Mouse (Mus musculus) hematopoietic stem cell, adult 5-6 weeks (primary cell): ENCODE data around the gene Zbp1. TPM values are rescaled to one million over a fixed set of nuclear protein-coding genes. Genes with fewer than 3 reads are reported as not detected.

Source experiments
- ATAC-seq, 2 experiments: fragments of 125-278 bp in 1 of 2; replicated peaks in 1 of 2; 2 replicates each; pipeline ENCODE4 v1.8.0; 2016 to 2017; ENCODE audit warnings: inconsistent platforms in 2 of 2, mild to moderate bottlenecking in 2 of 2, moderate number of reproducible peaks in 2 of 2, low read depth in 1 of 2, moderate TSS enrichment in 1 of 2; ENCODE audit not compliant: low FRiP score in 2 of 2, poor library complexity in 2 of 2, severe bottlenecking in 2 of 2, insufficient read depth in 1 of 2, low TSS enrichment in 1 of 2
- total RNA-seq: library from RNA; stranded (forward); fragments of 172-1452, 232-1000 nt; gene quantifications from 2 replicates; pipeline ENCODE4 v1.2.3, GENCODE M21; 2017

Gene Zbp1
- 4.6 and 12.5 TPM in 2 replicates for total RNA-seq

DNA sequence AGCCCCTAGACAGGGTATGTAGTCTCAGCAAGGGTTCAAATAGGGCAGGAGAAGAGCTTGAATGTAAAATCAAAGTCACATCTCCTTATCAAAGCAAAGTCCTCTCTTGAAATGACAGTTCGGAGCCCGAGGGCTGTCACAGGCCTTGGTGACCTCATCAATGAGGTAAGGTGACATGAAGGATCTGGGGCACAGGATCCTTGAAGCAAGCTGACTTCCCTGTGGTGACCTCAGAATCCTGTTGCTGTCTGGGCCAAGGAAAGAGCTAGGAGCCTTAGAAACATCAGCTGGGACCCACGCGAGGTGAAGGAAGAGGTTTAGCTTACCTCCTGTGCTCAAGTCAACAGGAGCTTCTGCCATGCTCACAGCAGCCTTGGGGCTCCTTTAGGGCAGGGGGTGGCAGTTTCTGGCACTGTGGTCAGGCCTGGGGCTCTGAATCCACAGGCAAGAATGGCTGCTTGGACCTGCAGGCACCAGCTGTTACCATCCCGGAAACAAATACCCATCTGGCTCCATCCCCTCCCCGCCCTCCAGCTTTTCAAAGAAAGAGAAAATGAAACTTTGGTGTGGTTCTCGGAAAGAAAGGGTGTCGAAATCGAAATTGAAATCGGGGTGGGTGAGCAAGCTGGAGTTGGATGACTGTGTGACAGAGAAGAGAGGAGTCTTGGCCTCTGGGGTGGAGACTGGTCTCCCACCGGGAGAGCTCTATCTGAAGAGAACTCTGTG is at the start of gene Zbp1:
Gene Zbp1, minus strand, starts transcription at position 508 of the 726 bp plus-strand sequence.
- ATAC-seq: peak; percentile 74 to 88

DNA sequence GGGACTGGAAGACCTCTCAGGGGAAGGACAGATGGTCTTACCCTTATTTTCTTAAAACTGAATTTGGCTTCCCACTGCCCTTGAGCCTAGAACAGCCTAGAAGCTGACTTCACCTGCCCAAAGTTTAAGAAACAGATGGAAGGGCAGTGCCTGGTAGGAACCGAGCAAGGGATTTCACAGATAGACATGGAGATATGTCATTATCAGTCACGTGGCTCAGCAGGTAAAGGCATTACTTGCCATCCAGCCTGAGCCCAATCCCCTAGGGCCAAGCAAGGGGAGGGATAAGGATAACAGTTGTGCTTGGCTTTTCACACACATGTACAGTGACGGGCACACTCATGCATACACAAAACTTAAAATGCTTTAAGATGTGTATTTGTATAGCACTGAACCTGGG is 48.8 kb upstream of the Zbp1 start:
- ATAC-seq: no peak

DNA sequence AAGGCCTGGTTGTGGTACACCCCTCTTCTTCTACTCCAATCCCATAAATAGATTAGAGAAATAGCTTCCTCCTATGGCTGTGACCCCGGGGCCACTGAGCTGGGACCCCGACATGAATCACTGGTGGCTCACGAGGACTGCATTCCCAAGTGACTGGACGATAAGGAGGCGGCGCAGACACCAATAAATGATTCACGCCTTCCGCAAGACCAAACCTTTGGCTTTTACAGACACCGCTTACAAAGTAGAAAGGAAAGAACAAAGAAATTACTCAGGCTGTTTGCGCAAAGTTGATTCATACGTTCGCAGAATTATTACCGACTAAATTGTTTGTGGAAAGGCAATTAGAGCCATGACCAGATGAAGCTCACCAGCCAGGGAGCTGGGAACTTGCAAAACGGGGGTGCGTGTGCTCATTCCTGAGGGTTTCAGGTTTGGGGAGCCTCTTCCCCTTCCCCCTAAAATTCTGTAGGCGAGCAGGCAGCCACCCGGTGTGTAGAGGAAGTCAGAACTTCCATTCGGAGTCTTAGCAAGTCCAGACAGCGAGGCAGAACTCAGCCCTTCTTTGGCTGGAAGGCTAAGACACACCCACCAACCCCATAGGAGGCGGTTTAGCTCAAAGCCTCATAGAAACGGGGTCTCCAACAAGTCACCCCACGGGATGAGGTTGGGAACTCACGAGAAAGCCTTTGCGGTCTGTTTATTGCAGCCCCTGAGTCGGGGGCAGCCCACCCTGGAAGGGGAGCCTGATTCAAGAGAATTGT is 47.8 kb upstream of the Zbp1 start:
- ATAC-seq: no peak

DNA sequence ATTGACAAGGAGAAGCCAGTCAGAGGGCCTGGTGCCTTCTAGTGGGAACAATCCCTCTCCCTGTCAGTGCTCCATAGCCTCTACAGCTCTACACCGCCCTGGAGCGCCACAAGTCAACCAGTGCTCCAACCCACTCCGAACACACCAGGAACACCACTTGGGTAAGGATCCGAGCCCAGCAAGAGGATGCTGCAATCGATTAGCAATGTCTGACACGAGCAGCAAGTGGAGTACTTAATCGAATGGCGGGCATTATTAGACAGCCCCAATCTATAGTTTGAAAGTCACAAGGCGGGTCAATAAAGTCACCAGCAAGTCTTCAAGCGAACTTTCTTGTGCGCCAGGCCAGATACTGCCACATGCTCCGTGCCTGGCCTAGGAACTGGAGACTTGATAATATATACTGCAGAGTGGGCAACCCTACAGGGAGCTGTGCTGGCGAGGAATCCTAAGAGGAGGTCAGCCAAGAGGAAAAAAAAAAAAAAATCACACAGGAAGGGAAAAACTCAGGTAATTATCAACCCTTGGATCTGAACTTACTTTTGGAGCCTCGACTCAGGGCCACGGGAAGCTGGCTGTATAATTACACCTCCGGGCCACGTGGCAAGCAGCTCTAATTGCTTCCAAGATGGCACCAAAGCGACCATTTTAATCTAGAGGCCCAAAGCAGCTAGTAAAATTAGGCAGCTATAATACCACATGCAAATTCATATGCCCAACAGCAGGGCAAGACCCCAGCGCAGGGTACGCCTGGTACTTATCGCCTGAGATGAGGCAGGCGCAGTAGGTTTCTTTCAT is 46.9 kb upstream of the Zbp1 start:
- no peak for ATAC-seq

DNA sequence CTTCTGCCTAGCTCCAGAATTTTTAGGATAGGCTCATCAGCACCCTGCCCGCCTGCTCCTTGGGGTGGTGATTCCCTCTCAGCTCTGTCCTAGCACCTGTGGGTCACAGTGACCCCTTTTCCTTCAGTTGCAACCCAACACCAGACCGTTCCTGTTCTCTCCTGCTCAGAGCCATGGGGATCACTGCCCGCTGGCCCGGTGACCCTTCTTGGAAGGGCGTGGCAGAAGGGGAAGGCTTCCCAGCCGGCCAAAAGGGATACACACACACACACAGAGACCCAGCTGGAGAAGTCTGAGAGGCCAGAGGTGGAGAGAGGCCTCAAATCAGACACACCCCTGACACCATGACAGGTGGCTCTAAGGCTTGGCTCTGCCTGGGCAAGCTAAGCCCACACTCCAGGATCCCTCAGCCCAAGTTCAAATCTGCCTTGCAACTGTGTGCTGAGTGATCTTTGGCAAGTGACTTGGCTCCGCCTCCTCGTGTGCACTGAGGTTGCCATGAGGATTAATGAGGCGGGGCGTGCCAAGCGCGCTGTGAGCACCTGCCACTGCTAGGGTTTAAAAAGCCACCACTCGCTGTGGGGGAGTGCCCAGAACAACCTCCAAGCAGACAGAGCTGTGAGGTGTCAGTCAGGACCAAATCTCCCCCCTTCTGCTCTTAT is 45.9 kb upstream of the Zbp1 start:
- peak; percentile 49 to 51; a peak in 3 of 4 replicates for ATAC-seq

DNA sequence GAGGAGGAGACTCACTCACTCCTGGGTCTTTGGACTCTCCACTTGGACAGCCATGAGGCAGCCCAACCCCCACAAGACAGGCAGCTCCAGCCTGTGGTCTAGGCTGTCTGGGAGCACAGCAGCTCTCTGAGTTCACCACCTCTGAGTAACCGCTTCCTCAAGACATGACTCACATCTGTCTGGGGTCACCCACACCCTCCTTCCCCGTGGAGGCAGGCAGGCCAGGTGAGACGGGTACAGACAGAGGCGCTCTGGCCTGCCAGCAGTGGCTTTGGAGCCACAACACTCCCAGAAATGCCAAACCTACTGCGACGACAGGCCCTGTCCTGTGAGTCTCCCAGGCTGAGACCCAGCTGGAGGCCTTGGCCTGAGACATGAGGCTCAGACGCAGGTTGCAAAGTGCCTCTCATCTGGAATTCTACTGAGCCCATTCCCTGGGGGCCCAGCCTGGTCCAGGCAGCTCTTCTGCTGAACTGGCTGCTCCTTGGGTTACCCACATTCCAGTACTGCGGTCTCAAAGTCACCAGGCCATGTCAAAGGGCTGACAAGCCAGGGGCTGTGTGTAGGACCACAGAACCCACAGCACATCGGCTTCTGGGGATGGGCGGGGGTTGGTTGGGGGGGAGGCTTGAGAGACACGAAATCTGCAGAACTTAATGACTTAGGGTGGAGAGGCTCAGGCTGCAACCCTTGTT is 45.1 kb upstream of the Zbp1 start:
- ATAC-seq: peak; percentile 59 to 68

DNA sequence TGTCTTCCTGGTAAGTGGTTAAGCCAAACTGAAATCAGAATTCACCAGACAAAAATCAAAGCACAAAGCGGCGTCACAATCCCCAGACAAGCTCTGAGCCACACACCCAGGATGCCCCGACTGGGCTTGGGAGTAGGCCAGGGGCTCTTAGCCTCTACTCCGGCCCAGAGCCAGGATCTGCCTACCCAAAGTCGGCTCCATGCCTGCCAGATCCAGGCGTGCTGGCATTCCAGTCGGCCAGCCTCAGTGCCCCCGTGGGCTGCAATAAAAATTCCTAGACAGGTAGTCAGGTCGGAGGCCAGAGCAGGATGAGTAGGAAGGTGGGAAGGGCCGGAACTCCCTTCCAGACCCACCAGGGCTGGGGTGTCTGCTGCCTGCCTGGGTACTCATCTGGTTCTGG is 42.8 kb upstream of the Zbp1 start:
- no peak for ATAC-seq

DNA sequence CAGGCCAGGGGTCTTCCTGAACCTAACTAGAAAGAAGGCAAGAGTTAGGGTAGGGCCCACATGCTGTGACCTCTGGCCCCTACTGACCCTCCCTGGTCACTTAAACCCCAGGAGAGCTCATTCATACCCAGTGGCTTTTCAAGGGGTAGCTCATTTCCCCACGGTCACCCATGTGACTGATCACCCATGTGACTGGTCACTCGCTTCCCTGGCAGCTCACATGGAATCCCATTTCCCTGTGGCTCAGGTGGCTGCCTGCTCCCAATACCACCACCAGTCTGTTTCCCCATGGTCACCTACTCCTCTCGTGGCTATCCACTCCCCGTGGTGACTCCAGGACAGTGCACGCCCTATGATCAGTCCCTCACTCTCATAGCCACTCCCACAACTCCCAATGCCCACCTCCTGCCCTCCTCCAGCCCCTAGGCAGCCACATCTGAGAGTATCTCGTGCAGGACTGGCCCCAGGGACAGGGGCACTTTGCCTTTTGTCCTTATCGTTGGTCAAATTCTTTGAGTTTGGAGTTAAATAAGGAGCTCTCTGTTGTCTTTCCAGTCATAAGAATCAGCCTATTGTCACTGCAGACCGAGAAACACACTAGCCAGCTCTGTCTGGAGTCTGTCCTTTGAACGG is 39.9 kb upstream of the Zbp1 start:
- ATAC-seq: no peak

- ATAC-seq: peak; percentile 42 to 70
Measured at GRCm38 (mm10) chr2:173257610-173258009, 38.9 kb upstream of the Zbp1 start.

GRCm38 (mm10) chr2:173256552-173256949 is 37.8 kb upstream of the Zbp1 start:
- no peak for ATAC-seq

DNA sequence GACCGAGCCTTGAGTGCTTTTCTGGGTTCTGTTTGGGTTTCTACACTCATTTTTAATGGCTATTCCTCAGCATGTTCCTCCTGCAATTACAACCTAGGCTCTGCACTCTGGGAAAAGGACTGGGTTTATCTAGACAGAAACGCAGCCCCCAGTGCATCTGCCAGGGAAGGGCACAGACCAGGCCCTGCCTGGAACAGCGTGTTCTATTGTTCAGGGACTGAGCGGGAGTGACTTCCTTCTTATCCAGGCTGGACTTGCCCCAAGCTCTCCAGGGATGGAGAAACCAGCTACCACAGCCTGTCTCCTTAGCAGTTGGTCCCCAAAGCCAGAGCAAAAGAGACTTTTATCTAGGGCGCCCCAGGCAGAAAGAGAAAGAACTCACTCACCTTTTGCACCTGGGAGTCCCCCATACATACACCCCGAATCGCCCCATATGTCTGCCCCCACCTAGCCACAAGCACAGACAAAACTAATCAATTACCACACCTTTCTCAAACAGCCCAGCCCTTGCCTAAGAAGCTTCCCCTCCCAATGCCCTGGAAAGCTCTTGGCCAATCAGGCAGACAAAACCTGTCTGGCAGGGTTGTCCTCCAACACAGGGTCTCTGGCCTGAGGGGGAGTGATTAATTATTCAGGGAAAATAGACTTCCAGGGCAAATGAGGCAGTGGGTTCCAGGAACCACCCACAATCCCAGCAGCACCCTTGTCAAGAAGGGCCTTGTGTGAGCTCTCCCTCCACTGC is 37.3 kb upstream of the Zbp1 start:
- ATAC-seq: no peak

DNA sequence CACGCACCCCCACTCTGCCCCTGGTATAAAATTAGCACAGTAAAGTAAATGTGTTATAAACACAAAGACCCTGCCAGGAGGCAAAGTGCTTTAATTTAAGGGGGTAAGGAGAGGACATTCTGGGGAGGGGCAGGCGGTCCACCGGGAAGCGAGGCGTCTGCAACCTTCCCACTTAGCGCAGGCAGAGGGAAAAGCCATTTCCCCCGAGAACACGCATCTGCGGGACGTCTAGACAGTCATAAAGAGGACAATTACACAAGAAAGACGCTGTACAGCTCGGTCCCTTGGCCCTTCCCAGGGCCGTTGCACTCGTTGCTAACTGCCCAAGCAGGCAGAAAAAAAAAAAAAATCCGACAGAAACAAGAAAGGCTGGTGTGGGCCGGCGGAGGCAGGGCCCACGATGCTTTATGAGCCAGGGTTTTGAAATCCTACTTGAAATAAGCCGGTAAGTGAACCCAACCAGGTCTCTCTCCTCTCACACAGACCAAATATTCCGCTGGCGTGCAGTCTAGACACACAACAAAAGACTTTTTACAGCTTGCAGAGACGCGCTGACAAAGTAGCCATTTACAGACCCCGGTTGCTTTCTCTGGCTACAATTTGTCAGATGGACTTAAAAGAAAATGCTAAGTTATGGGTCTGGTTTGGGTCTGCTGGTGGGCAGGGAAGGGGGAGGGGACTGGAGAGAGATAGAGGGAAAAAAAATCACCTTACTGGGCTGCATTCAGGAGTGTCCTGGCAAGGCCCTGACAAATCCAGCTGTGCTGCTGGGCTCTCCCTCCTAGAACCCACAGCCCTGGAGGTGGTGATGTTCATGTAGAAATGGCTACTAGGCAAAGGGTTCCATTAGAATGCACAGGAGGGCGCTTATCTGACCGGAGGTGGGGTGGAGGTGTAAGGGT is 35.3 kb upstream of the Zbp1 start:
- ATAC-seq: no peak

DNA sequence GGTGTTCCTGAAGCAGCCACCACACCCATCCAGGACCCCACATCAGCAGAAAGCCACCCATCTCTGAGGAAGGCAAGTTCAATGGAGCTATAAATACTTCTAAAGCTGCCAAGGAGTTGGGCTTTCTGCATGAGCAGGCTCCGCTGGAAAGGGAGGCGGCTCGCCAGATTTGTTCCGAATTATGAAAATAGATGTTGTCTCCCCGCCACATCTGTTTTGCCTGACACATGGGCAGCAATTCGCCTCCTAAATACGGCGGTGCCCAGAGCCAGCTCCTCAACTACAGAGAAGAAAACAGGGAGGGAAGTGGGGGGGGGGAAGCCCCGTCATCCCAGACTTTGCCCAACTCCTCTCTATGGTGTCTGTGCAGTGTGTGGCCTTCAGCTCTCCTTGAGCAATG is 33.0 kb upstream of the Zbp1 start:
- ATAC-seq: no peak

- no peak for ATAC-seq
Measured at GRCm38 (mm10) chr2:173251133-173251532, 32.4 kb upstream of the Zbp1 start.

- ATAC-seq: peak; percentile 53 to 82
Measured at GRCm38 (mm10) chr2:173250411-173250810, 31.7 kb upstream of the Zbp1 start.
